Mouse (Mus musculus) hindbrain, embryonic 14.5 days (tissue): ENCODE results near the gene Gm10392. TPM values are rescaled to one million over a fixed set of nuclear protein-coding genes. Genes with fewer than 3 reads are reported as not detected.

Experiments used
- ATAC-seq: fragments of 200-750 bp; cut with Nextera tagmentation; 2 replicates; pipeline ENCODE4 v1.8.0; 2017; ENCODE audit warnings: moderate number of reproducible peaks, mild to moderate bottlenecking, moderate TSS enrichment, moderate library complexity; ENCODE audit not compliant: low FRiP score
- DNase-seq: peaks from one replicate; pipeline ENCODE4 v3.0.0-alpha.2; 2015; ENCODE audit warnings: low spot score
- H3K27ac ChIP-seq: fragments of 300-500 bp; sonication (generic); 2 replicates; pipeline ENCODE4 v1.5.1; 2014; ENCODE audit warnings: mild to moderate bottlenecking, moderate library complexity
- H3K27me3 ChIP-seq: fragments of 300-500 bp; sonication (generic); 2 replicates; pipeline ENCODE4 v1.6.1; 2014; ENCODE audit warnings: mild to moderate bottlenecking, low read length, mixed read lengths; ENCODE audit not compliant: control insufficient read depth, insufficient read depth
- H3K36me3 ChIP-seq: fragments of 300-500 bp; sonication (generic); replicated peaks from 2 replicates; pipeline ENCODE4 v1.6.1; 2014; ENCODE audit not compliant: control insufficient read depth, insufficient read depth
- H3K4me1 ChIP-seq: fragments of 300-500 bp; sonication (generic); replicated peaks from 2 replicates; pipeline ENCODE4 v1.6.1; 2014; ENCODE audit warnings: antibody characterized with exemption, low read length, mixed read lengths; ENCODE audit not compliant: control insufficient read depth, insufficient read depth
- H3K4me2 ChIP-seq: fragments of 300-500 bp; sonication (generic); replicated peaks from 2 replicates; pipeline ENCODE4 v1.6.1; 2014; ENCODE audit warnings: mild to moderate bottlenecking, moderate library complexity
- H3K4me3 ChIP-seq: fragments of 300-500 bp; sonication (generic); replicated peaks from 2 replicates; pipeline ENCODE4 v1.5.1; 2014; ENCODE audit warnings: mild to moderate bottlenecking, low read length
- H3K9ac ChIP-seq: fragments of 300-500 bp; sonication (generic); 2 replicates; pipeline ENCODE4 v1.6.1; 2014
- H3K9me3 ChIP-seq: fragments of 300-500 bp; sonication (generic); 2 replicates; pipeline ENCODE4 v1.6.1; 2016; ENCODE audit warnings: low read length; ENCODE audit not compliant: control insufficient read depth
- WGBS: fragments of 180-500 bp; shearing (Covaris S2); extraction: QIAGEN DNeasy Blood & Tissue Kit; methylation state at CpG from one replicate; pipeline ENCODE4 v1.1.7; 2014; 5-methylcytosine and 5-hydroxymethylcytosine counted together
- polyA plus RNA-seq: library from polyadenylated mRNA; unstranded; fragments of >200 nt; fragmentation: Nextera tagmentation; extraction: Ambion mirVana; gene quantifications from 2 replicates; pipeline ENCODE4 v1.2.1, GENCODE M21; 2014

Gene Gm10392
- polyA plus RNA-seq, 1 experiment from 2014 or later = not detected

DNA sequence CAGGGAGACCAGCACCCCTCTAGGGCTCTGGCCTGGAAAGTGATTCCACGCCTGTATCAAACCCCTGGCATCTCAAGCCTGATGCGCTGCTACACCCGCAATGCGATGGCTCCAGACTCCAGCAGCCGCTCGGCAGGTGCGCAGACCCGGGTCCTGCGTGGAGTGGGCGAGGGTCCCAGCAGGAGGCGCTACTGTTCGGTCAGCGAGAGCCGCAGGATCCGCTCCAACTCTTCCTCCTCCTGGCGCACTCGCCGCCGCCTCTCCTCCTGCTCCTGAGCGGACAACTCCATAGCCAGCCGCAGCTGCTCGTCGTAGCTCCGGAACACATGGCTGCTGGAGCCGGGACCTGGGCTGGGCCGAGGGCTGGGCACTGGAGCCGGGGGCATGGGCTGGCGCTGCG lies 47.6 kb downstream of the Gm10392 start:
- WGBS = 74% methylated on average over 29 of the region's 29 CpGs
- peaks cover 19% of the 10 kb centered on the region for H3K27me3 ChIP-seq
- H3K4me3 ChIP-seq = no peak overlapping the region
- no peak overlapping the region for H3K27ac ChIP-seq
- H3K36me3 ChIP-seq = peaks cover 52% of the 10 kb centered on the region
- H3K9me3 ChIP-seq = no peaks in the 10 kb centered on the region
- no peak overlapping the region for H3K9ac ChIP-seq
- H3K4me1 ChIP-seq = no peaks in the 10 kb centered on the region; the same call in 1 of the 2 replicates
- no peak for ATAC-seq
- H3K4me2 ChIP-seq = no peak overlapping the region
- no peak for DNase-seq

DNA sequence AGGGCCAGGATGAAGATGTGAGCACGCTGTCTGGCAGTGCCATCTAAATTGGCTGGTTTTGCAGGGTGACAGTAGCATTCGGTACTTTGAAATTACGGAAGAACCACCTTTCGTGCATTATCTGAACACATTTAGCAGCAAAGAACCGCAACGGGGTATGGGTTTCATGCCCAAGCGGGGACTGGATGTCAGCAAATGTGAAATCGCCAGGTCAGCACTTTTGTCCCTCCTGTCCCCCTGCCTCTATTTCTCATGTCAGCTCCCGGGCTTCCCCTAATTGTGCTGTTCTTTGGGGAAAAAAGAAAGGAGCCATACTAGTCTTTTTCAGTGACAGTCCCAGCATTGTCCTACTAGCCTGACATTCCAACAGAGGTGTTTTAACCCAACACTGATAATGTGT lies 50.6 kb downstream of the Gm10392 start:
- Histone ChIP-seq H3K4me2 (no peak overlapping the region), H3K9me3 (no peaks in the 10 kb centered on the region), H3K27me3 (peaks cover 33% of the 10 kb centered on the region), H3K36me3 (peaks cover 28% of the 10 kb centered on the region), H3K4me3 (no peak overlapping the region), H3K4me1 (no peaks in the 10 kb centered on the region; the same call in 1 of the 2 replicates), H3K9ac (no peak overlapping the region), H3K27ac (no peak overlapping the region)
- no peak for DNase-seq
- 78% methylated on average over 9 of the region's 9 CpGs for WGBS
- no peak for ATAC-seq

DNA sequence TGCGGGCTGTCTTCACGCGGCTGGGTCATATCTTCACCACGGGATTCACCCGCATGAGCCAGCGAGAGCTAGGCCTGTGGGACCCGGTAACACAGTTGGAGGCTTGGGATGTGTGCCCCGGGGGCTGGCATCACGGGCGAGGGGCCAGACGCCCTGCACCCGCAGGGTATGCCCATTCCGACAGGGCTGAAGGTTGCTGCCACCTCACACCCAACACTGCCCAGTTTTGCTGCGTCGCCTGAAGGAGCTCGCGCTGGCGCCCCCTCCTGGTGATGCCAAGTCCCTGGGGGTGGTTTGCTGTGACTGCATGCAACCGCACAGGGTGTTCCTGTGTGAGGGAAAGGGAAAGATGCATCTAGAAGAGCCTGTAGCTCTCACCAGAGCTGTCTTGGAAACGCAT lies 51.2 kb downstream of the Gm10392 start:
- no peak overlapping the region for H3K4me3 ChIP-seq
- H3K9me3 ChIP-seq = no peaks in the 10 kb centered on the region
- peak; percentile 33; the same call in 1 of the 2 replicates for ATAC-seq
- H3K4me2 ChIP-seq = no peak overlapping the region
- DNase-seq = peak; percentile 56
- H3K36me3 ChIP-seq = peaks cover 22% of the 10 kb centered on the region
- no peak overlapping the region for H3K9ac ChIP-seq
- H3K27me3 ChIP-seq = peaks cover 39% of the 10 kb centered on the region
- H3K27ac ChIP-seq = no peak overlapping the region
- H3K4me1 ChIP-seq = no peaks in the 10 kb centered on the region; the same call in 1 of the 2 replicates
- 15% methylated on average over 20 of the region's 20 CpGs for WGBS

DNA sequence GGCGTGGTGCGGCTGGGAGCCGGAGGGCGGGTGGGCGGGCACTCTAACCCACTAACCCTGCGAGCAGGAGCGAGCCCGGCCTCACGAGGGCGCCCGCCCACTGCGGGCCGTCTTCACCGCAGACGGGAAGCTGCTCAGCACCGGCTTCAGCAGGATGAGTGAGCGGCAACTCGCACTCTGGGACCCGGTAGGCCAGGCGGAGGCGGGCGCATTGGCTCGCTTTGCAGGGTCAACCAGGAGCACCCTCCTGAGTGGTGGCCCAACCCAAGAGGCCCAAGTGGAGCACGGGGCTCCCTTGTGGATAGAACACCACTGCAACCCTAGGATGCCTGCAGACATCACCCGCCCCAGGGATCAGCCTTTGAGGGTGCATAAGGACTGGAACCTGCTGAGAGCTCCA lies 51.8 kb downstream of the Gm10392 start:
- Histone ChIP-seq H3K27me3 (peaks cover 45% of the 10 kb centered on the region), H3K27ac (no peak overlapping the region), H3K4me3 (no peak overlapping the region), H3K9ac (no peak overlapping the region), H3K4me2 (no peak overlapping the region), H3K4me1 (peaks cover under 1% of the 10 kb centered on the region; the same call in 1 of the 2 replicates), H3K36me3 (peaks cover 16% of the 10 kb centered on the region), H3K9me3 (no peaks in the 10 kb centered on the region)
- DNase-seq (no peak), ATAC-seq (no peak)
- 4% methylated on average over 25 of the region's 25 CpGs for WGBS

Other genes with a start within 250 kb of the Gm10392 start
- 0.82 and 0.91 TPM in 2 replicates for gene Coro6, start 56.8 kb downstream of the Gm10392 start, polyA plus RNA-seq
- 44.5 and 45.0 TPM in 2 replicates for gene Ankrd13b, start 29.5 kb downstream of the Gm10392 start, polyA plus RNA-seq
- 21.3 and 23.2 TPM in 2 replicates for gene Git1, start 25.6 kb downstream of the Gm10392 start, polyA plus RNA-seq
- 1.7 and 2.7 TPM in 2 replicates for gene Abhd15, start 4.1 kb downstream of the Gm10392 start, polyA plus RNA-seq
- gene Trp53i13, start 3.2 kb downstream of the Gm10392 start, polyA plus RNA-seq = 13.3 and 15.1 TPM in 2 replicates
- 29.2 and 29.3 TPM in 2 replicates for gene Taok1, start 88.6 kb upstream of the Gm10392 start, polyA plus RNA-seq
- 5.9 and 6.4 TPM in 2 replicates for gene Nufip2, start 167.0 kb upstream of the Gm10392 start, polyA plus RNA-seq
- gene Cryba1, start 206.1 kb upstream of the Gm10392 start, polyA plus RNA-seq = 0.47 and 0.62 TPM in 2 replicates
- 42.1 and 43.7 TPM in 2 replicates for gene Myo18a, start 244.0 kb upstream of the Gm10392 start, polyA plus RNA-seq